Mouse (Mus musculus) MEL (cell line): ENCODE data around the gene Txndc5.

ENCODE experiments used
- CHD2 ChIP-seq: IDR thresholded peaks from 2 replicates; pipeline ENCODE4 v1.6.1; 2011; ENCODE audit warnings: low read length, improper control_type of control experiment
- CTCF ChIP-seq, 3 experiments: IDR thresholded peaks in 2 of 3; conservative IDR thresholded peaks in 1 of 3; 2 replicates each; pipeline ENCODE4 v1.5.1; 2011 to 2012; ENCODE audit warnings: low read length in 3 of 3, low read depth in 2 of 3, mild to moderate bottlenecking in 2 of 3, improper control_type of control experiment in 1 of 3, inconsistent platforms in 1 of 3, mixed read lengths in 1 of 3, moderate library complexity in 1 of 3; ENCODE audit not compliant: control insufficient read depth in 1 of 3, insufficient read depth in 1 of 3, poor library complexity in 1 of 3, severe bottlenecking in 1 of 3
- POLR2A ChIP-seq, 2 experiments: IDR thresholded peaks; 2 replicates each; pipeline ENCODE4 v1.6.1; 2011 to 2012; ENCODE audit warnings: low read length in 2 of 2, mild to moderate bottlenecking in 2 of 2, control low read depth in 1 of 2, improper control_type of control experiment in 1 of 2, low read depth in 1 of 2, moderate library complexity in 1 of 2; ENCODE audit not compliant: control insufficient read depth in 1 of 2, insufficient read depth in 1 of 2, poor library complexity in 1 of 2
- TAL1 ChIP-seq: IDR thresholded peaks from 2 replicates; pipeline ENCODE4 v1.6.1; 2012; ENCODE audit warnings: mild to moderate bottlenecking, inconsistent platforms, low read length, moderate library complexity, mixed read lengths

DNA sequence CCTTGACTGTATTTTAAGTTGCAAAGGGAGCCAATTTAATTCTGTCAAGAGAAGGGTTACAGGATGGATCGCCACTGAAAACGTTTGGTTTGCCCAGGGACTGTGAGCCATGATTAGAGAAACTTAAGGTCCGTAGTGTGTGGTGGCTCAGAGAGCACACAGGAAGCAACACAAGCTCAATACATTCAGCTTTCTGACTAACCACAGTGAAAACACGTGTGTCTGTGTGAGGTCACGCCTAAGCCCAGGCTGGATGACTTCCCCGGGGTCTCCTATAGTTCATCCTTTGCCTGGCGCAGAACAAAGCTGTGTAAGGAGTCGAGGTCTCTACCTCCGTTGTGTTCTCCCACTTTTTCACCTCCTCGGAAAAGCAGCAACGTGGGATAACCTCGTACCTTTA, 27.3 kb downstream of the Txndc5 start:
- no peak for TF ChIP-seq CTCF (IDR thresholded peaks at IDR 0.05 in 2 of 3, conservative IDR thresholded peaks at IDR 0.05 in 1 of 3; ENCODE audit: control insufficient read depth in 1 of 3, insufficient read depth in 1 of 3, low read depth in 2 of 3, low read length in 3 of 3, poor library complexity in 1 of 3, severe bottlenecking in 1 of 3)
- no peak for TF ChIP-seq POLR2A (IDR thresholded peaks at IDR 0.05; ENCODE audit: control insufficient read depth in 1 of 2, insufficient read depth in 1 of 2, low read depth in 1 of 2, low read length in 2 of 2, poor library complexity in 1 of 2)
- no peak for TF ChIP-seq TAL1
- no peak for TF ChIP-seq CHD2
